Mouse (Mus musculus) cerebellum, adult 2 months (tissue): ENCODE data around the gene Jmjd4.

Experiments
- CTCF ChIP-seq: fragments of 200-500 bp; IDR thresholded peaks from 2 replicates; pipeline ENCODE4 v1.5.1; 2011; ENCODE audit warnings: low read depth, mild to moderate bottlenecking, control low read depth, low read length, moderate library complexity, borderline replicate concordance; ENCODE audit not compliant: insufficient read depth
- POLR2A ChIP-seq: fragments of 200-500 bp; IDR thresholded peaks from 2 replicates; pipeline ENCODE4 v1.6.1; 2011; ENCODE audit warnings: low read length, control low read depth, borderline replicate concordance; ENCODE audit not compliant: insufficient read depth

DNA sequence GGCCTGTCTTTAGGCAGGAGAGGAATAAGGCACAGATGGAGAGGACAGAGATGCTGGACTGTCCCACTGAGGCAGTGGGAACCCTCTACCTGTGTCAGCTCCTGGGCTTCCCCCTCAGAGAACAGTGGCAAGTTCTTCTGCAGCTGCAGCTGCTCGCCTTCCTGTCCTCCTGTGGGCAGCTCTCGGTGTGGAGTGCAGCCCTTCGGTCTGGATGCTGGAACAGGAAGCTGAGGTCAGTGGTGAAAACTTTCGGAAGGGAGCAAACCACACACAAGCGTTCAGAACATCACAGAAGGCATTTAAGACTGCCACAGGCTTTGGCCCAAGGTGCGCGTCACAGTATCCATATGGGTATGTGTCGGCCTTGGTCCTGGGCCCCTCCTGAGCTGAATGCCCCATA, 28.4 kb upstream of the Jmjd4 start:
- no peak for TF ChIP-seq POLR2A
- TF ChIP-seq CTCF, result no peak
